Mouse (Mus musculus) intestine, embryonic 15.5 days (tissue): ENCODE measurements around the gene Ccr4. TPM values are rescaled to one million over a fixed set of nuclear protein-coding genes. Genes with fewer than 3 reads are reported as not detected.

Source experiments
- ATAC-seq: fragments of 200-750 bp; cut with Nextera tagmentation; 2 replicates; pipeline ENCODE4 v1.8.0; 2017; ENCODE audit warnings: moderate TSS enrichment, moderate library complexity
- H3K27ac ChIP-seq: fragments of 300-500 bp; sonication (generic); 2 replicates; pipeline ENCODE4 v1.5.1; 2015; ENCODE audit warnings: mild to moderate bottlenecking, inconsistent platforms
- H3K27me3 ChIP-seq: fragments of 300-500 bp; sonication (generic); replicated peaks from 2 replicates; pipeline ENCODE4 v1.6.1; 2015; ENCODE audit warnings: inconsistent platforms
- H3K36me3 ChIP-seq: fragments of 300-500 bp; sonication (generic); 2 replicates; pipeline ENCODE4 v1.6.1; 2015; ENCODE audit warnings: inconsistent platforms
- H3K4me1 ChIP-seq: fragments of 300-500 bp; sonication (generic); replicated peaks from 2 replicates; pipeline ENCODE4 v1.6.1; 2015; ENCODE audit warnings: inconsistent platforms
- H3K4me2 ChIP-seq: fragments of 300-500 bp; sonication (generic); replicated peaks from 2 replicates; pipeline ENCODE4 v1.6.1; 2015; ENCODE audit warnings: mild to moderate bottlenecking, inconsistent platforms
- H3K4me3 ChIP-seq: fragments of 300-500 bp; sonication (generic); replicated peaks from 2 replicates; pipeline ENCODE4 v1.5.1; 2015; ENCODE audit warnings: inconsistent platforms
- H3K9ac ChIP-seq: fragments of 300-500 bp; sonication (generic); 2 replicates; pipeline ENCODE4 v1.6.1; 2015; ENCODE audit warnings: inconsistent platforms
- H3K9me3 ChIP-seq: fragments of 300-500 bp; sonication (generic); 2 replicates; pipeline ENCODE4 v1.6.1; 2016; ENCODE audit warnings: inconsistent platforms
- WGBS: fragments of 180-500 bp; shearing (Covaris S2); methylation state at CpG from one replicate; pipeline ENCODE4 v1.1.7; 2015; 5-methylcytosine and 5-hydroxymethylcytosine counted together
- polyA plus RNA-seq: library from polyadenylated mRNA; unstranded; fragments of >200 nt; fragmentation: Nextera tagmentation; extraction: Ambion mirVana; gene quantifications from 2 replicates; pipeline ENCODE4 v1.2.1, GENCODE M21; 2015

Ccr4 gene
- polyA plus RNA-seq, 1 experiment from 2014 or later: 0.63 TPM

GRCm38 (mm10) chr9:114455420-114455819 lies 49.3 kb downstream of the Ccr4 start:
- H3K4me2 ChIP-seq: no peak overlapping the region
- 86% methylated on average over 2 of the region's 2 CpGs for WGBS
- no peak for ATAC-seq
- H3K27me3 ChIP-seq: no peaks in the 10 kb centered on the region
- H3K9ac ChIP-seq: no peak overlapping the region
- no peaks in the 10 kb centered on the region for H3K36me3 ChIP-seq
- no peaks in the 10 kb centered on the region for H3K4me1 ChIP-seq
- no peak overlapping the region for H3K4me3 ChIP-seq
- H3K9me3 ChIP-seq: no peaks in the 10 kb centered on the region
- H3K27ac ChIP-seq: no peak overlapping the region

GRCm38 (mm10) chr9:114452418-114452817 lies 52.3 kb downstream of the Ccr4 start:
- Histone ChIP-seq H3K9ac (no peak overlapping the region), H3K36me3 (no peaks in the 10 kb centered on the region), H3K4me3 (no peak overlapping the region), H3K4me1 (no peaks in the 10 kb centered on the region), H3K4me2 (no peak overlapping the region), H3K27me3 (no peaks in the 10 kb centered on the region), H3K9me3 (no peaks in the 10 kb centered on the region), H3K27ac (no peak overlapping the region)
- WGBS: 85% methylated on average over 6 of the region's 6 CpGs
- ATAC-seq: no peak

- WGBS: 85% methylated on average over 7 of the region's 7 CpGs
Observed at GRCm38 (mm10) chr9:114451615-114452014, 53.1 kb downstream of the Ccr4 start.

GRCm38 (mm10) chr9:114449120-114449754 lies 55.5 kb downstream of the Ccr4 start:
- WGBS: 87% methylated on average over 13 of the region's 13 CpGs
- Histone ChIP-seq H3K36me3 (no peaks in the 10 kb centered on the region), H3K4me2 (no peak overlapping the region), H3K9ac (no peak overlapping the region), H3K9me3 (no peaks in the 10 kb centered on the region), H3K4me1 (no peaks in the 10 kb centered on the region), H3K27ac (no peak overlapping the region), H3K4me3 (no peak overlapping the region), H3K27me3 (no peaks in the 10 kb centered on the region)
- no peak for ATAC-seq

More at GRCm38 (mm10) chr9:114451615-114452014, 53.1 kb downstream of the Ccr4 start:
- no peak for ATAC-seq
- Histone ChIP-seq H3K4me2 (no peak overlapping the region), H3K9ac (no peak overlapping the region), H3K36me3 (no peaks in the 10 kb centered on the region), H3K4me1 (no peaks in the 10 kb centered on the region), H3K9me3 (no peaks in the 10 kb centered on the region), H3K27ac (no peak overlapping the region), H3K27me3 (no peaks in the 10 kb centered on the region), H3K4me3 (no peak overlapping the region)

GRCm38 (mm10) chr9:114448700-114449099 lies 56.0 kb downstream of the Ccr4 start:
- no peak overlapping the region for H3K9ac ChIP-seq
- no peak overlapping the region for H3K4me3 ChIP-seq
- no peaks in the 10 kb centered on the region for H3K36me3 ChIP-seq
- no peaks in the 10 kb centered on the region for H3K27me3 ChIP-seq
- no peaks in the 10 kb centered on the region for H3K9me3 ChIP-seq
- WGBS: 71% methylated on average over 5 of the region's 5 CpGs
- no peak for ATAC-seq
- H3K4me2 ChIP-seq: no peak overlapping the region
- H3K27ac ChIP-seq: no peak overlapping the region
- no peaks in the 10 kb centered on the region for H3K4me1 ChIP-seq

GRCm38 (mm10) chr9:114446887-114447286 lies 57.8 kb downstream of the Ccr4 start:
- Histone ChIP-seq H3K9ac (no peak overlapping the region), H3K4me3 (no peak overlapping the region), H3K27me3 (no peaks in the 10 kb centered on the region), H3K4me1 (no peaks in the 10 kb centered on the region), H3K36me3 (no peaks in the 10 kb centered on the region), H3K27ac (no peak overlapping the region), H3K9me3 (no peaks in the 10 kb centered on the region), H3K4me2 (no peak overlapping the region)
- 96% methylated on average over 8 of the region's 8 CpGs for WGBS
- ATAC-seq: no peak

- Histone ChIP-seq H3K36me3 (no peaks in the 10 kb centered on the region), H3K9ac (no peak overlapping the region)
Observed at GRCm38 (mm10) chr9:114443351-114443750, 61.4 kb downstream of the Ccr4 start.

GRCm38 (mm10) chr9:114442893-114443292 lies 61.8 kb downstream of the Ccr4 start:
- no peaks in the 10 kb centered on the region for H3K27me3 ChIP-seq
- no peaks in the 10 kb centered on the region for H3K36me3 ChIP-seq
- H3K4me1 ChIP-seq: no peaks in the 10 kb centered on the region
- H3K9me3 ChIP-seq: no peaks in the 10 kb centered on the region
- ATAC-seq: no peak
- H3K4me3 ChIP-seq: no peak overlapping the region
- H3K4me2 ChIP-seq: no peak overlapping the region
- H3K27ac ChIP-seq: no peak overlapping the region
- WGBS: 88% methylated on average over 9 of the region's 9 CpGs
- no peak overlapping the region for H3K9ac ChIP-seq

More at GRCm38 (mm10) chr9:114443351-114443750, 61.4 kb downstream of the Ccr4 start:
- Histone ChIP-seq H3K9me3 (no peaks in the 10 kb centered on the region), H3K27me3 (no peaks in the 10 kb centered on the region), H3K4me2 (no peak overlapping the region), H3K4me1 (no peaks in the 10 kb centered on the region), H3K27ac (no peak overlapping the region), H3K4me3 (no peak overlapping the region)
- 88% methylated on average over 8 of the region's 8 CpGs for WGBS
- ATAC-seq: no peak

GRCm38 (mm10) chr9:114442225-114442624 lies 62.5 kb downstream of the Ccr4 start:
- H3K9me3 ChIP-seq: no peaks in the 10 kb centered on the region
- H3K36me3 ChIP-seq: no peaks in the 10 kb centered on the region
- H3K4me1 ChIP-seq: no peaks in the 10 kb centered on the region
- no peaks in the 10 kb centered on the region for H3K27me3 ChIP-seq
- WGBS: 95% methylated on average over 9 of the region's 9 CpGs
- no peak overlapping the region for H3K9ac ChIP-seq
- H3K27ac ChIP-seq: no peak overlapping the region
- H3K4me3 ChIP-seq: no peak overlapping the region
- no peak for ATAC-seq
- no peak overlapping the region for H3K4me2 ChIP-seq

GRCm38 (mm10) chr9:114440548-114440947 lies 64.2 kb downstream of the Ccr4 start:
- Histone ChIP-seq H3K9ac (no peak overlapping the region), H3K4me1 (no peaks in the 10 kb centered on the region), H3K4me3 (no peak overlapping the region), H3K9me3 (no peaks in the 10 kb centered on the region), H3K4me2 (no peak overlapping the region), H3K27me3 (no peaks in the 10 kb centered on the region), H3K36me3 (peaks cover 5% of the 10 kb centered on the region; the same call in 1 of the 2 replicates), H3K27ac (no peak overlapping the region)
- ATAC-seq: no peak
- 88% methylated on average over 10 of the region's 10 CpGs for WGBS

Other genes with a start within 250 kb of the Ccr4 start
- not detected in 2 replicates for gene Bcl2a1c, start 174.8 kb downstream of the Ccr4 start, polyA plus RNA-seq
- gene Crtap, start 114.2 kb downstream of the Ccr4 start, polyA plus RNA-seq: 107 and 110 TPM in 2 replicates
- 157 and 179 TPM in 2 replicates for gene Glb1, start 103.8 kb downstream of the Ccr4 start, polyA plus RNA-seq
- gene Tmppe, start 103.8 kb downstream of the Ccr4 start, polyA plus RNA-seq: 18.3 and 22.1 TPM in 2 replicates
- gene C130032M10Rik, start 10.8 kb upstream of the Ccr4 start, polyA plus RNA-seq: 0.48 and 0.58 TPM in 2 replicates
- gene Trim71, start 59.5 kb upstream of the Ccr4 start, polyA plus RNA-seq: 4.1 TPM in 2 replicates
- gene Cnot10, start 135.3 kb upstream of the Ccr4 start, polyA plus RNA-seq: 51.9 and 53.1 TPM in 2 replicates
- gene Dync1li1, start 183.9 kb upstream of the Ccr4 start, polyA plus RNA-seq: 49.9 and 54.7 TPM in 2 replicates
- gene Cmtm6, start 226.2 kb upstream of the Ccr4 start, polyA plus RNA-seq: 77.5 and 77.7 TPM in 2 replicates